Mouse (Mus musculus) Muller cell, postnatal 12 days (primary cell): Measurements from ENCODE around the gene Rgp1.

ENCODE experiments used
- DNase-seq: peaks from one replicate; pipeline ENCODE4 v3.0.0-alpha.2; 2015; ENCODE audit errors: inconsistent ontology term

Gene Rgp1

GRCm38 (mm10) chr4:43634621-43635374 is 56.3 kb downstream of the Rgp1 start:
- no peak for DNase-seq

GRCm38 (mm10) chr4:43636751-43637150 is 58.2 kb downstream of the Rgp1 start:
- DNase-seq: no peak
